Mouse (Mus musculus): Measurements from ENCODE around the gene Fryl.

Gene Fryl

DNA sequence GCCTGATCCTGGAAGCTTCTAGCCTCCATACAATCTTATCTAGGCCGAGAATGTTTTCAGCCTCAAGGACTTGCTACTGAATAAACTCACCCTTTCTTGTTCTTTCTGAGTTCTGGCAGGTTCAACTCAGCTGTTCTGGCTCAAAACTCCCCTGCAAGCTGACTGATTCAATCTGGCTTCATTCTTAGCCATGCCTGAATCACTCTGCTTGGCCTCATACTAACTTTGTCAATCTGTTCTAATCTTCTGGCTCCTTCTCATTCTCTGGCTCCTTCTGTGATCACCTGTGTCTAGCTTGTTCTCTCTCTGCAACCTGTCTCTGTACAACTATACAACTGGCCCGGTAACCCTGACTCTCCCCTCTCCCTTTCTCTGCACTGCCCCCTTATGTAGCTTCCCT, 93.9 kb downstream of the Fryl start:
- DNase-seq (ENCODE audit: low read depth, low spot score), result peak; percentile 70

DNA sequence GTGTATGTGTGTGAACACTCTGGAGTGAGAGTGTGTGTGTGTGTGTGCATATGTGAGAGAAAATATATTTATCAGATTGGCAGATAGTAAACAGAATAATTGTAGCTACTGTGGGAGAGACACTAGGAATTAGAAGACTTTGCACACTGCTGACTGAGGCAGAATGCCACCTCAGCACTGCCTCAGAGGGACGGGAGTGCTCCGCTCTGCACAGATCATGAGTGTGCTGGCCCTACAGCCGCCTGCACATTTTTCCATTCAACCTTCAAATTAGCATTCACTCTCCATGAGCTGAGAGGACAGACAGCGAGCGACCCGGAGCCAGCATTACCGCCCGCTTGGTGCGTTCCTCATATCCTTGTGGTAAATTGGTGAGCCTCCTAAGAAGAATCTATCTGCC, 96.0 kb downstream of the Fryl start:
- peak; percentile 47 for DNase-seq (ENCODE audit: low read depth, low spot score)

DNA sequence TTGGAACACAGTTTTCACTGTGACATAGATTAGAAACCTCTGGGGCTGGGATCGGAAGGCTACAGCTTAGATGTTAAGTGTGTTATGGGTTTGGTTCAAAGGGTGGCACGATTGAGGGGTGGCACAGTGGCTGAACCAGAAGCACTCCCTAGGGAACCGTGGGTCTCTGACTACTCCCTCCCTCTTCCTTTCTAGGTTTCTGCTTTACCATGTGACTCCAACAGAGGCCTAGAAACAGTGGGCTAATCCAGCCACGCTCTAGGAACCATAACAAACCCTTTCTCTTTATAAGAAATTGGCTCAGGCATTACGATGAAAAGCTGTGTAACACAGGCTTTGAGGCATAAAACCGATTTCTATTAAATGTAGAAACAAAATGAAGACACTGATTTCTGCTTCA, 98.9 kb downstream of the Fryl start:
- DNase-seq (ENCODE audit: low read depth, low spot score), result no peak

DNA sequence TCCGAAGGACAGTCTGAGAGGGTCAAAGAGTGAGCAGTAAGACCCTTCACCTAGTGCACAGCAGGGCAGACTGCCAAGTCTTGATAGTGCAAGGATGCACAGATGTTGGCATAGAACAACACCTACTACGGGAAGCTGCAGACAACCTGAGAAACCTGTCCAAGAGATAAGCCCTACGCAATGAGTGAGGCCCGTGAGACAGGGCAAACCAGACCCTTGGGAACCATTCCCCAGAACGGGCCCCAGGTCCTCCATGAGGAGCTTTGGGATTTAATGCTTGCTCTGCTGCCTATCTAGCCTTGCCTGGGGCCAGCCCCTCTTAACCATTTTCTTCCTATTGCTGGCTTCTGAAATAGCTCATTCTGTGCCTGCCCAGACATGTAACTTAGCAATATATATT, 99.4 kb downstream of the Fryl start:
- DNase-seq (ENCODE audit: low read depth, low spot score), result no peak

DNA sequence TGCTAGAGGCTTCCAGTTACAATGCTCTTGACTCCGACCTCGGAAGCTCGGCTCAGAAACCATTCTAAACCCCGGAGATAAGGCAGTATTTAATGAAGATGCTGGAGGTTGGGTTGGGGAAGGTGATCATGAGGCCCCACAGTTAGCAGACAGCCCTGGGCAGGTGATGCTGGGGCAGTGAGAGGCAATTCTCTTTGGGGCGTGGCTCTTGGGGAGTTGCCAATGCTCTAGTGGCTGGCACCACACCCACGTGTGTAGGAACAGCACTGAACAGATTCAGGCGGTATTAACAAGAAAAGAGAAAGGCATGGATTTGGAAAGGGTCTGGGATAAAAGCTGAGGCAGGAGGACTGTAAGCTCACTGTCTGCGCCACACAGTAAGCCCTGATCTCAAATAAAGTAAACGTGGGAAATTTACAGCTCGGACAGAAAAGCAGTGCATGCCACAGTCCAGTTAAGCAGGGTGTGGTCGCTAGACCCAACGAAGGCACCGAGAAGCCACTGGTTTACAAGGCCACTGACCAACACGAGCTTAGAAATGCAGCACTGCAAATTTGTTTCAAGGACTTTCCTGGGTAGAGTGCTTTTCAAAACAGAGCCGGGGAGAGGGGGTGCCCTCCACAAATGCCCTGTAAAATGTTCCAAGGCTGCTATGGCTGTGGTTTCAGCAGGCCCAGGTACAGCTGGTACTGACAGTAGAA, 100.0 kb downstream of the Fryl start:
- no peak for DNase-seq (ENCODE audit: low read depth, low spot score)

DNA sequence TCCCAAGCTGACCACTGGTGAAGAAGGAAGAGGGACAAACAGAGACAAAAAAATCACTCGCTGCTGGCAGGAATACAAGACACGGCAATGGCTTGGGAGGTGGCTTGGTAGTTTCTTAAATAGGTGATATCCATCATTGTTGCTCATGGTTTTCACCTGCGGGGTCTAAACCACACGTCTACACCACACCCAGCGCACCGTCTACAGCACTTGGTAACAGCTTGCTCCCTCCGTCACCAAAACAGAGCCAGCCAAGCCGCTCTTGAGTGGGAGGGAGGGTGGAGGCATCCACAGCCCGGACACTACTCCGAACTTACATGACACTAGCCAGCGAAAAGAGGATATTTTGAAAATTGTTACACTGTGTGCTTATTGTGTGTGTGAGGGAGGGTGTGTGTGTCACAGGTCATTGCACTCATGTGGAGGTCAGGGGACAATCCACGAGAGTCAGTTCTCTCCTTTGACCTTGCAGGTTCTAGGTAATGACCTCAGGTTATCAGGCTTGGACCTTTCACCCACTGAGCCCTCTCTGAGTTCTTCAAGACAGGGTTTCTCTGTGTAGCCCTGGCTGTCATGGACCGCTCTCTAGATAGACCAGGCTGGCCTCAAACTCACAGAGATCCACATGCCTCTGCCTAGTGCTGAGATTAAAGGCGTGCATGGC, 102.5 kb downstream of the Fryl start:
- DNase-seq (ENCODE audit: low read depth, low spot score), result no peak

DNA sequence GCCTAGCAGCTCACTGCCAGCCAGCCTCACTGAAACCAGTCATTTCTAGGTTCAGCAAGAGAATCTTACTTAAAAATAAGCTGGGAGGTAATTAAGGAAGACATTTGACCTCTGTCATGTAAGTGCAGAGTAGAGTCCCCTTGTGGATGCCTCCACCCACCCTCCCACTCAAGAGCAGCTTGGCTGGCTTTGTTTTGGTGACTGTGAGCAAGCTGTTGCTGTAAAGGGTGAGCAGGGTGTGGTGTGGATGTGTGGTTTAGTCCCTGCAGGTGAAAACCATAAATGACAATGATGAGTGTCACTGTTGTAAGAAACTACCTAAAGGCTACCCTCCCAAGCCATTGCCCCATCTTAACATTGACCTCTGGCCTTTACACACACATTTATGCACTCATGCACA, 104.2 kb downstream of the Fryl start:
- no peak for DNase-seq (ENCODE audit: low read depth, low spot score)

DNA sequence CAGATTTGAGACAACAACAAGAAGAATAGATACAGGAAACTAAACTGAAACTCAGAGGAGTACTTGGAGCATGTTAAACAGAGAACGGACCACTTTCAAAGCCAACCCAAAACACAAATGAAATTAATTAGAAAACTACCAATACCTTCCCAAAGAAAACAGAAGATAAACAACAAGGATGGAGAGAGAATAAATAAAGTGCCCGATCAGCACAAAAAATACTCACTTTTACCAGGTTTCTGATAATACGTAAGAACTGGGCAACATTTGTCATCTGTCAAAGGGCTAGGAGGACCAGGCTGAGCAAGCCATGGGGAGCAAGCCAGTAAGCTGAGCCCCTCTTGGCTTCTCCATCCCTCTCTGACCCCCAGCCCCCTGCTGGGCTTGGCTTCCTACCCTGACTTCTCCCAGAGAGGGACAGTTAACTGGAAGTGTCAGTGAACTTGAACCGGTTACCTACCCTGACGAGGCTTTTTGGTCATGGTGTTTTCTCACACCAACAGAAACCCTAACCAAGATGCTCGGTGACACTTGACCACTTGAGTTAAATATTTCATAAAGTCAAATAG, 105.5 kb downstream of the Fryl start:
- DNase-seq (ENCODE audit: low read depth, low spot score), result no peak

DNA sequence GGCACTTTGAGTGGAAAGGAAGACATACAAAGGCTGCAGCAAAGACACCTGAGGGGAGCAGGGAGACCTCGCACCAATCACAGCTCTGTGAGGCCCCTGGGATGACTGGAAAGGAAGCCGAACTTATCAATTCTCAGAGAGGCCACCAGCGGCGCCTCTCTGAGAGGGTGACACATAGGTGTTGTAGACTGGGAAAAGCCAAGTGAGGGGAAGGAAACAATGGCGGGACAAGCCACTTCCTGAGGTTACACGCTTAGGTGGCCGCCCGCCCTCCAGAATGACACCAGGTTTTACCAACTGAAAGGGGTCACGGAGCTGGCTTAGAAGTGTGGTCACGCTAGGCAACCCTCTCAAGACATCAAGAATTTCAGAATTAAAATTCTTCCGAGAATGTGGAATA, 111.4 kb downstream of the Fryl start:
- DNase-seq (ENCODE audit: low read depth, low spot score), result no peak

DNA sequence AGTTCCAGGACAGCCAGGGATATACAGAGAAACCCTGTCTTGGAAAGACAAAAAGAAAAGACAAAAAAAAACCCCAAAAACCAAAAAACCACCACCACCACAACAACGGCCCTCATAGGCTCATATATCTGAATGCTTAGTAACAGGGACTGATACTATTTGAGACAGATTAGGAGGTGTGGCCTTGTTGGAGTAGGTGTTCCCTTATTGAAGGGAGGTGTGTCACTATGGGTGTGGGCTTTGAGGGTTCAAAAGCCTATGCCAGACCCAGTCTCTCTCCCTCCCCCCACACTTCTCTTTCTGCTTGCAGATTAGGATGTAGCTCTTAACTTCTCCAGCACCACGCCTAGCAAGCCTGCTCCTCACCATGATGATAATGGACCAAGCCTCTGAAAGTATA, 114.7 kb downstream of the Fryl start:
- no peak for DNase-seq (ENCODE audit: low read depth, low spot score)

DNA sequence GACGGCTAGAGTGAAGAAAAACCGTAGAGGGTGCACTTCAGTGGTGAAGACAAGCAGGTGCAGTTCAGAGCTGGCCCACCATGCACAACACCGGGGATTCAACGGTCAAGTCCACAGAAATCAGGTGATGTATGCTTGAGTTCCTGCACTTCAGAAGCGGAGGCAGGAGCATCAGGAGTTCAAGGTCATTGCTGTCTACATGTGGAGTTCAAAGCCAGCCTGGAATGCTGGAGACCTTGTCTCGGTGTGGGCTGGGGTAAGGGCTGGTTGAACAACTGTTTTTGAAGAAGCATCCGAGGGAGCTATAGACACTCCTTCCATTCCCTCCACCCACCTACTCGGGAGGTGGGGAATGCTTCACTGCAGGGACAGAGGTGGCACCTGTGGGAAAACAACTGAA, 115.3 kb downstream of the Fryl start:
- no peak for DNase-seq (ENCODE audit: low read depth, low spot score)

DNA sequence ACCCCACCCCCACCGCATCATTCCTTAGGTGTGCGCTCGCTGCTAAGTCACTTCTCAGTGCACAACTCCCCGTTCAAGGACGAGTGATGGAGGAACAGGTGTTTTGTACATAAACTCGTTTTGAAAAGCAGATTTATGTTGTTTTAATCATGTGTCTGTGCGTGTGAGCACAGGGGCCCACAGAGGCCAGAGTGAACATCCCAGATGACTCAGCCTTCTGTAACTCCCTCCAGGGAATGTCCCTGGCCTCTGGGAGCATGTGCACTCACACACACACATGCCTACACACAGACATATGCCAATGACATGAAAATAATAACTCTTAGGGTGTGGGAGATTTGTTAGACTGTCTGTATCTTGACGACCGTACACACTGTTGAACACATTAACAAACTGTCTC, 118.9 kb downstream of the Fryl start:
- DNase-seq (ENCODE audit: low read depth, low spot score), result no peak

DNA sequence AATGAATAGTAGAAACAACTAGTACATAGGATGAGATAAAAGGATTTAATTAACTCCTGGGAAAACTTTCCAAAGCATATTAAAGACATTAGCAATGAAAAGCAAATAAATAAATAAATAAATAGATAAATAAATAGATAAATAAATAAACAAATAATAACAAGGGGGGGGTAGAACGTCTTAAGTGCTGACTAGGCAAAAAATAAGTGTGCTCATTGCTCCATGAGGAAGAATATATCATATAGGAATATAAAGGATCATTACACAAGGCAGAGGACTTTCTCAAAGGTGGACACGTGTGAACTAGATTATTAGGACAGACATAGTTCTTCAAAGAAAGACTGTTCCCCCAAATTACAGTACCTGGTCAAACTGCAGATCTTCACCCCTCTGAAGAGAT, 120.5 kb downstream of the Fryl start:
- DNase-seq (ENCODE audit: low read depth, low spot score), result no peak

DNA sequence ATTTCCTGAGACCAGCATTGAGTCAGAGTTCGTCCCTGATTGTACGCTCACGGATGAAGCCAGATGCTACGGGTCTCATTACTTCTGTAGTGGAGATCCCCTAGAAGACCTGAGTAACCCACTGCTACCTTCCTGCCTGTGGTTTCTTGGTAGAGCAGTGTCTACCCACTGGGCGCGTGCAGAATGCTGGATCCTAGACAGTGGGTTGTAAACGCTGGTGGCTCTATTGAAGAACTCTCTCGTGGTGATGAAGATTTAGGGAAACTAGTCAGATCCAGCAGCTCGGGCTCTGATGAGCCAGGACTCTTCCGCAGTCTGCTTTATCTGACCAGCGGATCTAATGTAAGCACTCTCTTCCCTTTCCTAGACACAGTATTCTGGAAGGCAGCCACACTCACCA, 121.3 kb downstream of the Fryl start:
- no peak for DNase-seq (ENCODE audit: low read depth, low spot score)

DNA sequence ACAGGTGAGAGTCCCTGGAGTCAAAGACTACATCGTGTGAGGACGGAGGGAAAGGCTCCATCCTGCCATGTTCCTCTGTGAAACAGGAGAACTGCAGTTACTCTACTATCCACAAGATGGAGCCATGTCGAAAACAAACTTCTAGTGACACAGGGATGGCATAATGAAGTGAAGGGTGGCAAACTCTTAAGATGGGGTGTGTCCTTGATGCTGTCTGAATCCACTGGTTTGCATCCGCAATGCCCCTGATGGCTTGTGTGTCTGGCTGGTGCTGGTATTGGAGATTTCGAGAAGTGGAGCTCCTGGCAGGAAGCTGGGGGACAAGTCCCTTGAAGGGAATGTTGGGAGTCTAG, 122.6 kb downstream of the Fryl start:
- DNase-seq (ENCODE audit: low read depth, low spot score), result peak; percentile 79

DNA sequence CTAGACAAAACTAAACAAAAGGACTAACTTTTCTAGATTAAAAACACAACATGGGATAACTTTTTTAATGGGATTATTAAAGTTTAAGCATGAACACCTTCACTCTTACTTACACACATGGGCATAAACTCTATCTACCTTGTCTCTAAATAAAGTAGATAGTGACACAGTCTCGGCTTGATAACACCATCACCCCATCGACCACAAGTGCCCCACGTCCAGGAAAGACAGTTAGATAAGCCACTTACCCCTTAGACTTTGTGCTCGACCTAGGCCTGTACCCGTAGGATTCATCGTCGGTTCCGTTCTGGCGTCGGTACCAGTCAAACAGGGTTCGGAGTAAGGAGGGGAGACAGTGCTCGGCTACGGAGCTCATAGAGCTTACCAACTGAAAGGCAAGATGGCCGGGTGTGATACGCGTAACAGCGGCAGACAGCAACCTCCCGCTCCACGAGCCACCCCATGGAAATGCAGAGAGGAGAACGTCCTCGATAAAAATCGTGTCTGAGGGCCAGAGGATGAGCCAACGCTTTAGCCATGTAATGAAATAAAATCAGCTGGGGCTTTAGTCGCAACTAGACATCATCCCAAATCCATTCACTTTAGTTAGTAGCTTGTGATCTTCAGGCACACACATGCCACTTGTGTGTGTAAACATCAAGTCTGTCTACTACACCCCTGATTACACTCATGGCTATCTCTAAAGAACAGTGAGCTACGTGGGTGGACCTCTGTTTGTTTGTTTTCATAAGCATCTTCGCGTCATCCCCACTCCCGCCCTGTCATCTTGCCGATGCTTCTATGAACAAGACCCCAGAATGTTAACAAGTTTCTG, 123.2 kb downstream of the Fryl start:
- no peak for DNase-seq (ENCODE audit: low read depth, low spot score)

DNA sequence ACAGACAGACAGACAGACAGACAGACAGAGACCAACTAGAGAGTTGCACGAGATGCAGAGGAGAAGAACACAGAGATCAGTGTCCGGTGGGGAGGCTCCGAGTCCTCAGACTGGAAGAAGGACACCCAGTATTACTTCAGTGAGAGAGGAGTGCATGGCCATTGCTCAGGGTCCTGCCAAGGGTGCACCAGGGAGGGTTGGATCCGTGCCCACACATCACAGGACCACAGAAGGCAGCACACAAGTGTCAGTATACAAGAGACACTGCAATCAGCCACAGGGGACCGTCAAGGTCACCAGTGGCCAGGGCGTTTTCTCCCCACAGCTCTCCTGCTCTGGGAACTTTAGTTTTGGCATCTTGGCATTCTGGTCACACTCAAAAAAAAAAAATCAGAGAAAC, 125.4 kb downstream of the Fryl start:
- DNase-seq (ENCODE audit: low read depth, low spot score), result no peak

DNA sequence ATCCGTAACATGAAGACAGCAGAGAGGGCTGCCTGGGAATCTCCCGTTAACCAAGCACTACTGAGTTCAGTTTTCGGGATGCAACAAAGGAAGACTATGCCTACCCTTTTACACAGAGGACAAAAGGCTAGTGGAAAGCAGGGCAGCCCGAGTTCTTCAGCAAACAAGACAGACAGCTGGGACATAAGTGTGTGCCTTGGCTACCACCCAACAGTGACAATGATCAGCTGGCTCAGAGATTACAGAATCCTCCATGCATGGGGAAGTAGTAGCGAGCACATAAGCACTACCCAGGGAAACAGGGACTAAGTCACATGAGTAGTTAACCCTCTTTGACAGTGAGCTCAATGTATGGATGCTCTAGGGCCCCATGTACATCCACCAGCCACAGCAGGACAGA, 126.5 kb downstream of the Fryl start:
- peak; percentile 88 for DNase-seq (ENCODE audit: low read depth, low spot score)

DNA sequence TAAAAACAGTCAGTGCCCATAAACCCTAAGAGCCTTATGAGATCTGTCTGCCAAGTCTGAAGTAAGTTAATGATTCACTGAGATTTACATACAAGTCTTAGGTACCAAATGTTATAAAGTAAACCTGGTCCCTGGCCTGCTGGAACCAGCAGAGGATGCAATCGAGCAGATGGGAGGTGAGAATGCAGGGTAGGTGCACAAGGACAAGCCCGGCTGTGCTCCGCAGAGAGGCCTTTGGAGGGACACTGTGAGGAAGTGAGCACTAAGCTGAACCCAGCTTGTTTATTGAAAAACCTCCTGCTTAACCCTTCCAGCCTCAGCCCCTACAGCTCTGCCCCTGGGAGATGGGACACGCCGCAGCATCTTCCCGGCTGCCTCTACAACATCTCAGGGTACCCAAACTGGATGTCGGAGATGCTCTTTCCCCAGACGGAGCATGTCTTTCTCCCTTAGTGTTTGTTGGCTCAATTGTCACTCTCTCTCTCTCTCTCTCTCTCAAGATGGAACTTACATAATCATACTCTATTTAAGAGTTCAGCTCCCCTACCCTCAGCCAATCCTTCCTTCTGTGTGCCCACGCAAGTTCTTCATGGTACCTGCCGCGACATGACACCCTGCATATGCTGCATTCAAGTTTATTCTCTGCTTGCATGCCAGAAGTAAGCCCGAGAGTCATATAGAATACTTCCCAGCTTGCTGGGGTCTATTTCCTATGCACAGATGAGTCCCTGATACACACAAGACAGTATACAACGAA, 136.3 kb downstream of the Fryl start:
- peak; percentile 76 for DNase-seq (ENCODE audit: low read depth, low spot score)

DNA sequence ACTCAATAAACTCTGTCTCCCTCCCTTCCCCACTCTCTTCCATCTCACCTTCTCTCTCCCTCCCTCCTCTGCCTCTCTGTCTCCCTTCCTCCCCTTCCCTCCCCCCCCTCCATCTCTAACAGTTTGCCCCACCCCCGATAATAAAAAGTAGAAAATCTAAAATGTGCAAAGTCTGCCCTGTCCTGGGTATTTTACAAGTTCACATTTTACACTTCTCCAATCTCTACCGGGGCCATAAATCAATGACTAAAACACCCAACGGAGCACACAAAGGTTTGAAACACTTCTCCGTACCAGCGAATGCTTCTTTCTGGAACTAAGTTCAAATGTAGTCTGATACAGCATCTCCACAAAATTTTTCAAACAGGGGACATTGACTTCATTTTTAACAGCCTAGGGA, 136.9 kb downstream of the Fryl start:
- DNase-seq (ENCODE audit: low read depth, low spot score), result no peak

DNA sequence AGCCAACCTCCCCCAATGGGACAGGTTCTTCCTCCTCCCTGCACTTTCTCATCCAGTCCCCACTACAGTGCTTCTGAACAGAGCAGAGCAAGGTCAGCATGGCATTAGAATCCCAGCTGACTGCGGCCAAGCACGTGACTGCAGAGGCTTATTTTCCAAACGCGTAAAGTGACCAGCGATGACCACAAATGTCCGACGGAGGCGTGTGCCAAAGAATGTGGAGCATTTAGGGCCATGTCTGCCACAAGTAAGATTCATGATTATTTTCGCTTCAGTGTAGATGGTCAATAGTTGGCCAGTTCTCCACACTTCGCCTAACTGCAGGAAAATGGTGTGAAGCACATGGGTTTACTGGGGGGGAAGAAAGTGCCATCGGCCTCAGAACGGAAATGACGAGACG, 137.6 kb downstream of the Fryl start:
- no peak for DNase-seq (ENCODE audit: low read depth, low spot score)

DNA sequence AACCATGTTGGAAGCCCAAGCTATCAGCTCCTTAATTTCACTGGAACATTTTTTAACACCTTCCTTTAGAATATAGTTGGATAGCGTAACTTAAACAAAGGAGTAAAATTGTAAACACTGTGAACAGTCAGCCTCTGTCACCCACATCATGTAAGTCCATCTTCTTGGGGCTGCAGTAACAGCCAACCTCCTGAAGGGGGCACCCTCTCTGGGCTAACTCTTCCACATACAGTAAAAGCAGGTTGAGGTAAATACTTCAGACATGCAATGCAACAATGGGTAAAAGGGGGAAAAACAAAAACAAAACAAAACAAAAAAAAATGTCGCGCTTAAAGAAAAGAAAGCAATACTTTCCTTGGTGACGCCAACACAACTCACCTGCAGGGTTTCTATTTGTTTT, 141.5 kb downstream of the Fryl start:
- peak; percentile 50 for DNase-seq (ENCODE audit: low read depth, low spot score)
